Mouse (Mus musculus) layer of hippocampus, postnatal 10 days (tissue): ENCODE results near the gene Zbtb5. TPM values are rescaled to one million over a fixed set of nuclear protein-coding genes. Genes with fewer than 3 reads are reported as not detected.
"Not testable (repeated sequence)": the region's sequence is repeated elsewhere in the genome, so short reads cannot be mapped to it uniquely, and the experiment has no call there.

Source experiments
- DNase-seq, 2 experiments: peaks; one replicate each; pipeline ENCODE4 v3.0.0; 2021; ENCODE audit warnings: low spot score in 2 of 2
- total RNA-seq, 2 experiments: library from RNA; stranded (reverse); gene quantifications; 2 replicates each; pipeline ENCODE4 v1.2.3; 2021

The Zbtb5 gene
- total RNA-seq, 2 experiments from 2014 or later = 18.3 to 18.5 TPM

GRCm38 (mm10) chr4:44970612-44971110, 41.6 kb downstream of the Zbtb5 start:
- DNase-seq = peak; percentile 45 to 49

DNA sequence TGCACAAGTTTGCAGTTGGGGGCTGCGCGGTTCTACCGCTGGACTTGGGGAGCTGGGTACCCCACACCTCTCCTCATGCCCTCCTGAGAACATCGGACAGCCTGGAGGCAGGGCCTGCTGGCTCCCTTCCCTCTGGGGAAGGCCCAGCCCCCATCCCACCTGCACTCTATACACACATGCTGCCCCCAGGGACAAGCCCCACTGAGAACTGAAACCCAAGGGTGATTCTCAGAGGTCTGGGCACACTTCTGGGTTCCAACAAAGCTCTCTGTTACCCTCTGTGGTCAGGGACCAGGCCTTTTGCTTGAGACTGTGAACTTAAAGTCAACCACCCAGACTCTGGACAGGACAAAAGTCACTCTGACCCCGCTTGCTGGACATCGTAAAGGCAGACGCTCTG, 42.2 kb downstream of the Zbtb5 start:
- DNase-seq = no peak

DNA sequence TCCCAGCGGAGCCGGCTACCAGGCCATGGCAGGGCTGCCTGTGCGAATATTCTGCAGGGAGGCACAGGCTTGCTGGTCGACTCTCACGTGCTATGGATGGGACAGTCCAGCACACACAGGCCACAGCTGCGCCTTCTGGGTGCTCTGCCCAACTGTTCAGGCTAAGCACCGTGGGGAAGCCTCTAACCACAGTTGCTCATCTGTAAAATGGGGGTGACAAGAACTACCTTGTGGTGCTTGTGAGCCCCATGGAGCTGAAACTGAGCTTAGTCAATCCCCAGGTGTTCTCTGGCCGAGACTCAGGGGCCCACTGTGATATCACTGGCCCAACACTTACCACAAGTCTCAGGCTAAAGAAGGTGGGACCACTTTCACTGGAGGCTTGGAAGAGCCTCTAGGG, 44.8 kb downstream of the Zbtb5 start:
- no peak for DNase-seq

DNA sequence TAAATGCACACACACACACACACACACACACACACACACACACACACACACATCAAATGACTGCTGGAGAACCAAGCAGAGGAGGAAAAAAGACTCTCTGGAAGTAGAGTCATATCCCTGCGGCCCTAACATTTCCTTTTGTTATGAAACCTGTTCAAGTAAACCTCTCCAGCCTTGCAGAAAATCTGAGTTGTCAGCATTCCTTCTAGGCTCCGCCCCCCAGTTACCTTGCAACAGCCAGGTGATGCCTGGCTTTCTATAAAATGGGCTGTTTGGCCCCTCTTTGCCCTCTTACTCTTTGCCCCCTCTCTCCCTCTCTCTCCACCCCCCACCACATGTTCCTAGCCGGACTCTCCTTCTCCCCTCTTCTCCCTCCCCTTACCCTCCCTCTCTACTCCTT, 46.5 kb downstream of the Zbtb5 start:
- DNase-seq = no peak

- no peak for DNase-seq
Measured at GRCm38 (mm10) chr4:44965175-44965574, 47.0 kb downstream of the Zbtb5 start.

DNA sequence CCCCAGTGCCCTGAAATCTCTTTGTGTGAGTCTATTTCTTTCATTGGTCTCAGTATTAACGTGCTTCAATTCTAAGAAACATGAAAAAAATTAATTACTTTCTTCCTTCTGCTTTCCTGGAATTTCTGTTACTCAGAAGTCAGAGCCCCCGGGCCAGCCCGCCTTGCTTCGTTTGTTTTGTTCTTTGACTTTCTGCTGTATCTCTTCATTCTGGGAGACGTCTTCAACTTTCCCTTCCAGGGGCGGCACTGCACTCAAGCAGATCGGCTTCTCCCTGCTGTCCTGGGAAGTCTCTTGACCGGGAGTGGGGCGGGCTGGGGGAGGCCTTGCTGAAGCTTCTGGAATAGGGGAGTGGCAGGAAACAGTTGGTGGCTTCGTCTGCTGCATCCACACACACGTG, 49.1 kb downstream of the Zbtb5 start:
- DNase-seq = no peak

DNA sequence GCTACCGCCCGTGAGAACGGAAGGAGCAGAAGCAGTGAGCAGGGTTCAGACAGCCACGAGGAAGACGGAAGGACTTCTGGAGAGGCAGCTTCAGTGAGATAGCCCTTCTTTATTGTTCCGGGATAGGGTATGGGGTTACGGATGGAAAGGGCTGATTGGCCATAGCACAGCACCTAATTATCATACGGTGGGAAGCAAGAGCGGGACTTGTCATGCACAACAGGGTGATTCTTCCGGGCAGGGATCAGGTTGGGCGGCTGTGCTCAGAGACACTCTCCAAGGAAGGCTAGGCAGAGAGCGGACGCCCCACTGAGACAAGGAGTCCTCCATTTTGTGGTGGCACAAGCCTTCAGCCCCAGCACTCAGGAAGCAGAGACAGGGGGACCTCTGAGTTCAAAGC, 53.0 kb downstream of the Zbtb5 start:
- no peak for DNase-seq

- no peak for DNase-seq
Measured at GRCm38 (mm10) chr4:44958776-44959175, 53.4 kb downstream of the Zbtb5 start.

- DNase-seq = no peak
Measured at GRCm38 (mm10) chr4:44953041-44953440, 59.2 kb downstream of the Zbtb5 start.

DNA sequence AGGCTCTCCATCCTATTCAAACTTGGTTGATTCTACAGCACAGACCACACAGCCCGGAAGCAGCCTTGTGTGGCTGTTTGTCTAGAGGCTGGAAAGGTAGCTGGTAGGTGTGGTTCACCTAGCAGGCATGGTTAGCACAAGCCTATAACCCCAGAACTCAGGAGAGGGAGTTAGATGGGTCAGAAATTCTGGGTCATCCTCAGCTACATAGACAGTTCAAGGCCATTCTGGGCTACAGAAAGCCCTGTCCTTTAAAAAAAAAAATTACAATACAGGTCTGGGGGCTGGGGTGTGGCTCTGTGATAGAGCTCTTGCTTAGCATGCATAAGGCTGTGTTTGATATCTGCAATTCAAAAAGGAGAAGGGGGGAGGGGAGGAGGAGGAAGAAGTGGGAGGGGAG, 63.9 kb downstream of the Zbtb5 start:
- DNase-seq = no peak

- DNase-seq = no peak
Measured at GRCm38 (mm10) chr4:44947464-44947863, 64.7 kb downstream of the Zbtb5 start.

DNA sequence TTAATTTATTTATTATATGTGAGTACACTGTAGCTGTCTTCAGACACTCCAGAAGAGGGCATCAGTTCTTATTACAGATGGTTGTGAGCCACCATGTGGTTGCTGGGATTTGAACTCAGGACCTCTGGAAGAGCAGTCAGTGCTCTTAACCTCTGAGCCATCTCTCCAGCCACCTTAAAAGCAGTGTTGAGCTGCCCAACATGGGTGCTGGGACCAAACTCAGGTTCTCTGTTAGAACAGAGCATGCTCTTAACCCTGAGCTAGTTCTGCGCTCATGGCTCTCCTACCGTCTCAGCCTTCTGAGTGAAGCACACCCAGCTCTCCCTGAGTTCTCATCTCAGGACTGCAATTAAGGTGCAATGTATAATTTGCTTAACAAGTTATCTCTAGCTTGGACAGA, 66.1 kb downstream of the Zbtb5 start:
- not testable (repeated sequence) for DNase-seq

DNA sequence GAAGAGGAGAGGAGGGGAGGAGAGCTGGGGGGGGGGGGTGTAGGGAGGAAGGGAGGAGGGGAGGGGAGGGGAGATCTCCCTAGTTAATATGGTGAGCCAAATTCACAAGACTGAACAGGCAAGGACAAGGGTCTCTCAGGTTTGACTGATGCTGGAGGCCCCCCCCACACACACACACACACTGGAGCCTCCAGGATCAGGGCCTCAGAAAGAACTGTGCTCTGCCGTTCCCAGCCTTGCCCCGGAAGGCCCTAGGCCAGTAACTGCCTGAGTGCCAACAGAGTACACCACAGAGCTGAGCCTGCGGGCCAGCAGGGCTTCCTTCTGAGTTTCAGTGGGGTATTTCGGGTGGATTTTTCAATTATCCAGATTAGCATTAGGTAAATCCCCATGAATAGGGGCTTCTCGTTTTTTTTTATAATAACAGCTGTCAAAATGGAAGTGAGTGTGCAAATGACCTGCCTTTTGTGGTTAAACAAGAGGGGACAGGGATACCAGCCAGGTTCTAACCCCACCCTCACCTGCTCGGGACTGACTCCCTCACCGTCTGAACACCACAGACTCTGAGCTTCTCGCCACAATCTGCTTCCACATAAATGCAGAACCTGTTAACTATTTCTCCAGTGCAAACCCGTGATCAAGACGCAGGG, 67.7 kb downstream of the Zbtb5 start:
- DNase-seq = no peak

- DNase-seq = no peak
Measured at GRCm38 (mm10) chr4:44943480-44943879, 68.7 kb downstream of the Zbtb5 start.

DNA sequence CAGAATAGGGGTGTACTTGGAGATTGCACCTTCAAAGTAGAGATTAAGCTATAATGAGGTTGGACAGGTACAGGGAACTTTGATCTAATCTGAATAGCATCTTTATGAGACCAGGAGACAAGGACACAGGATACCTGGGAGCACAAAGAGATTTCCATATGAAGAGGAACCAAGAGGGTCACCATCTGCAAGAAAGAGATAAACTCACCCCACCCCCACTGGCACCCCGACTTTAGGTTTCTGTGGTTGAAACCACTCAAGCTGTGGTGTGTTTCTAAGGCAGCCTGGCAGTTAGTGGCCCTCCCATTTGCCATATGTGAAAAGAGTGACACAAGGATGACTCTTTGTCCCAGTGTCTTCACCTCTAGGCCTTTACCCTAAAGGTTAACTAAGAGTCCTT, 70.0 kb downstream of the Zbtb5 start:
- DNase-seq = no peak

Other genes starting within 250 kb of the Zbtb5 start
- 10 to 100 TPM; 13.0 to 15.1 TPM for gene Grhpr, start 31.0 kb downstream of the Zbtb5 start, total RNA-seq
- 10 to 100 TPM; 17.2 to 17.4 TPM for gene Polr1e, start 6.2 kb upstream of the Zbtb5 start, total RNA-seq
- 10 to 100 TPM; 31.6 to 35.5 TPM for gene Fbxo10, start 72.2 kb upstream of the Zbtb5 start, total RNA-seq
- gene Tomm5, start 95.7 kb upstream of the Zbtb5 start, total RNA-seq = 10 to 100 TPM; 61.4 to 69.8 TPM
- 10 to 100 TPM; 18.4 to 19.5 TPM for gene Frmpd1, start 172.5 kb upstream of the Zbtb5 start, total RNA-seq